Mouse (Mus musculus): ENCODE results near the gene Mvd. TPM values are rescaled to one million over a fixed set of nuclear protein-coding genes. Genes with fewer than 3 reads are reported as not detected.

Mvd gene
- polyA plus RNA-seq, 1 experiment, result 31.9 TPM

- no peak overlapping the region for H3K4me3 ChIP-seq (replicated peaks; ENCODE audit: extremely low read depth, low read depth, low read length)
- TF ChIP-seq POLR2A (IDR thresholded peaks at IDR 0.05; ENCODE audit: borderline replicate concordance, extremely low read depth, low read depth, low read length), result no peak
- TF ChIP-seq CTCF (IDR thresholded peaks at IDR 0.05; ENCODE audit: insufficient read depth, low read length), result no peak
- H3K4me1 ChIP-seq (ENCODE audit: control insufficient read depth, insufficient read depth, low read length), result peaks cover 6% of the 10 kb centered on the region
- WGBS, result 20% methylated on average over 7 of the region's 7 CpGs
- no peak for DNase-seq
Measured at GRCm38 (mm10) chr8:122459990-122460389, 16.8 kb upstream of the Mvd start.

- DNase-seq, result no peak
- TF ChIP-seq CTCF (IDR thresholded peaks at IDR 0.05; ENCODE audit: insufficient read depth, low read length), result 0 out of 2 replicates have a peak, but pooled peaks have one; percentile 11
- no peak for TF ChIP-seq POLR2A (IDR thresholded peaks at IDR 0.05; ENCODE audit: borderline replicate concordance, extremely low read depth, low read depth, low read length)
- WGBS, result 52% methylated on average over 6 of the region's 6 CpGs
- H3K4me3 ChIP-seq (replicated peaks; ENCODE audit: extremely low read depth, low read depth, low read length), result no peak overlapping the region
- H3K4me1 ChIP-seq (ENCODE audit: control insufficient read depth, insufficient read depth, low read length), result peaks cover 5% of the 10 kb centered on the region
Measured at GRCm38 (mm10) chr8:122459218-122459900, 16.1 kb upstream of the Mvd start.

GRCm38 (mm10) chr8:122457171-122457570 lies 13.9 kb upstream of the Mvd start:
- Histone ChIP-seq H3K4me3 (replicated peaks; ENCODE audit: extremely low read depth, low read depth, low read length) (no peak overlapping the region), H3K4me1 (ENCODE audit: control insufficient read depth, insufficient read depth, low read length) (no peaks in the 10 kb centered on the region)
- DNase-seq, result no peak
- TF ChIP-seq CTCF (IDR thresholded peaks at IDR 0.05; ENCODE audit: insufficient read depth, low read length) (no peak), POLR2A (IDR thresholded peaks at IDR 0.05; ENCODE audit: borderline replicate concordance, extremely low read depth, low read depth, low read length) (no peak)
- 71% methylated on average over 11 of the region's 11 CpGs for WGBS

- WGBS, result 61% methylated on average over 6 of the region's 6 CpGs
- DNase-seq, result no peak
- TF ChIP-seq POLR2A (IDR thresholded peaks at IDR 0.05; ENCODE audit: borderline replicate concordance, extremely low read depth, low read depth, low read length) (no peak), CTCF (IDR thresholded peaks at IDR 0.05; ENCODE audit: insufficient read depth, low read length) (no peak)
- Histone ChIP-seq H3K4me3 (replicated peaks; ENCODE audit: extremely low read depth, low read depth, low read length) (no peak overlapping the region), H3K4me1 (ENCODE audit: control insufficient read depth, insufficient read depth, low read length) (no peaks in the 10 kb centered on the region)
Measured at GRCm38 (mm10) chr8:122454409-122454808, 11.2 kb upstream of the Mvd start.

GRCm38 (mm10) chr8:122452154-122452553 lies 8.9 kb upstream of the Mvd start:
- Histone ChIP-seq H3K4me1 (ENCODE audit: control insufficient read depth, insufficient read depth, low read length) (no peaks in the 10 kb centered on the region), H3K4me3 (replicated peaks; ENCODE audit: extremely low read depth, low read depth, low read length) (no peak overlapping the region)
- TF ChIP-seq CTCF (IDR thresholded peaks at IDR 0.05; ENCODE audit: insufficient read depth, low read length), result no peak
- no peak for TF ChIP-seq POLR2A (IDR thresholded peaks at IDR 0.05; ENCODE audit: borderline replicate concordance, extremely low read depth, low read depth, low read length)
- DNase-seq, result no peak
- 90% methylated on average over 10 of the region's 10 CpGs for WGBS

- no peaks in the 10 kb centered on the region for H3K4me1 ChIP-seq (ENCODE audit: control insufficient read depth, insufficient read depth, low read length)
- TF ChIP-seq POLR2A (IDR thresholded peaks at IDR 0.05; ENCODE audit: borderline replicate concordance, extremely low read depth, low read depth, low read length) (no peak), CTCF (IDR thresholded peaks at IDR 0.05; ENCODE audit: insufficient read depth, low read length) (no peak)
- no peak for DNase-seq
- 70% methylated on average over 7 of the region's 7 CpGs for WGBS
- no peak overlapping the region for H3K4me3 ChIP-seq (replicated peaks; ENCODE audit: extremely low read depth, low read depth, low read length)
Measured at GRCm38 (mm10) chr8:122451161-122451703, 8.0 kb upstream of the Mvd start.

GRCm38 (mm10) chr8:122445203-122445602 lies 2.0 kb upstream of the Mvd start:
- WGBS, result 50% methylated on average over 3 of the region's 3 CpGs
- TF ChIP-seq CTCF (IDR thresholded peaks at IDR 0.05; ENCODE audit: insufficient read depth, low read length), result peak; percentile 34; the same call in 1 of the 2 replicates
- TF ChIP-seq POLR2A (IDR thresholded peaks at IDR 0.05; ENCODE audit: borderline replicate concordance, extremely low read depth, low read depth, low read length), result no peak
- Histone ChIP-seq H3K4me1 (ENCODE audit: control insufficient read depth, insufficient read depth, low read length) (peaks cover 7% of the 10 kb centered on the region; the same call in 1 of the 2 replicates), H3K4me3 (replicated peaks; ENCODE audit: extremely low read depth, low read depth, low read length) (no peak overlapping the region)
- no peak for DNase-seq

GRCm38 (mm10) chr8:122444058-122444748 lies 981 bp upstream of the Mvd start:
- TF ChIP-seq CTCF (IDR thresholded peaks at IDR 0.05; ENCODE audit: insufficient read depth, low read length) (no peak), POLR2A (IDR thresholded peaks at IDR 0.05; ENCODE audit: borderline replicate concordance, extremely low read depth, low read depth, low read length) (peak; percentile 40; the same call in 1 of the 2 replicates)
- Histone ChIP-seq H3K4me1 (ENCODE audit: control insufficient read depth, insufficient read depth, low read length) (peaks cover 7% of the 10 kb centered on the region; the same call in 1 of the 2 replicates), H3K4me3 (replicated peaks; ENCODE audit: extremely low read depth, low read depth, low read length) (peak overlapping the region; percentile 60)
- WGBS, result under 1% methylated on average over 19 of the region's 19 CpGs
- peak; percentile 88 for DNase-seq

GRCm38 (mm10) chr8:122442781-122443180 lies 441 bp downstream of the Mvd start:
- 4% methylated on average over 12 of the region's 12 CpGs for WGBS
- peaks cover 7% of the 10 kb centered on the region; the same call in 1 of the 2 replicates for H3K4me1 ChIP-seq (ENCODE audit: control insufficient read depth, insufficient read depth, low read length)
- TF ChIP-seq CTCF (IDR thresholded peaks at IDR 0.05; ENCODE audit: insufficient read depth, low read length), result no peak
- peak overlapping the region; percentile 92 for H3K4me3 ChIP-seq (replicated peaks; ENCODE audit: extremely low read depth, low read depth, low read length)
- DNase-seq, result no peak
